In the genomic region with DNA sequence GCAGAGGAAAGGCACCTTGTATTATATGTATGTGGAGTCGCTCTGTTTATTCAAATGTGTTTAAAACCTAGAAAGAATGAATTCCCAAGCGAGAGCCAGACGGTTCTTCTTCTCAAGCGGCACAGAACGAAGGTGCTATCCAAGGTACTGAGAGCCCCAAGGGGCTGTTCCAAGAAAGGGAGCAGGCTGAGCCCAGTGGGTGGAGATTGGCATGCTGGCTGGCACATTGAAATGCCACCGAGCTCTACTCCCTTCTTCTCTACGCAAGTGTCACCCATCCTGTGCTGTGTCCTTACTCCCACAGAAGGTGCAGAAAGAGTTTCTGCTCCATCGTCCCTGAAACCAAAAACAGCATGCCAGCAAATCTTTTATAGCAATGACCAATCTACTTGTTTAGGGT, we compare ENCODE assay signal across 10 mouse cellular contexts.
A peak's percentile ranks its signal among the peaks of the same experiment; 100 is the strongest.
DNase-seq lines count a peak whose midpoint lies in the region.
"Had no signal": no experiment of that assay in that cellular context is flagged by ENCODE, and none has a peak within 500 bp of the region (broad histone marks: within the 10 kb centered on the region; RNA-seq: fewer than 3 reads in every experiment).

No protein-coding gene starts in this region.

- peak; percentile 51 for DNase-seq in kidney, postnatal 10 days
- DNase-seq in kidney, adult 8-10 months = no peak
- peak; percentile 20 for DNase-seq in ES-CJ7 (ENCODE audit: low read depth, low spot score)
- DNase-seq in adrenal gland, postnatal 14 days = peak; percentile 66
- peak; percentile 59 to 82 for DNase-seq in left cerebral cortex, postnatal 14 days (ENCODE audit: low spot score in 2 of 2)
- DNase-seq in gastrocnemius, postnatal 25 days = no peak
- no peak for DNase-seq in forebrain, embryonic 10.5 days (ENCODE audit: extremely low spot score, low spot score)
- DNase-seq: kidney, postnatal 14 days; lung, postnatal 36 days had no signal

- H3K9me3 ChIP-seq in forebrain, embryonic 10.5 days = no peaks in the 10 kb centered on the region
- H3K9me3 ChIP-seq: forebrain, embryonic 13.5 days had no signal

- intact Hi-C loops in left cerebral cortex, postnatal 14 days (cut with DNase I) = loop anchor here (5.0 kb wide), 1 partner anchor 42 kb away; no protein-coding TSS in a partner anchor

- no peak overlapping the region for H3K4me3 ChIP-seq in forebrain, embryonic 10.5 days
- H3K4me3 ChIP-seq: forebrain, embryonic 13.5 days had no signal

- no peak overlapping the region for H3K27ac ChIP-seq in forebrain, embryonic 10.5 days
- H3K27ac ChIP-seq: forebrain, embryonic 13.5 days had no signal

- H3K36me3 ChIP-seq in forebrain, embryonic 10.5 days (replicated peaks) = no peaks in the 10 kb centered on the region

- 38% methylated on average over 8 of the region's 8 CpGs for WGBS in forebrain, embryonic 10.5 days

- H3K27me3 ChIP-seq in forebrain, embryonic 10.5 days (ENCODE audit: poor library complexity, severe bottlenecking) = peaks cover 7% of the 10 kb centered on the region; the same call in 1 of the 2 replicates
- H3K27me3 ChIP-seq: forebrain, embryonic 13.5 days had no signal

- H3K4me1 ChIP-seq in forebrain, embryonic 10.5 days = peaks cover 21% of the 10 kb centered on the region

Comparison
In these comparisons a context has a peak if more than half of its experiments do, and no peak if none do; other contexts are left out.
1. DNase-seq: peak in kidney, postnatal 10 days (single experiment), ES-CJ7 (single experiment), adrenal gland, postnatal 14 days (single experiment) and left cerebral cortex, postnatal 14 days (2 of 2); none in kidney, adult 8-10 months (0 of 2), gastrocnemius, postnatal 25 days (single experiment) and forebrain, embryonic 10.5 days (single experiment).